Mouse (Mus musculus) fat pad, adult 2 months (tissue): ENCODE results near the gene Chmp5.
"Not testable (repeated sequence)": the region's sequence is repeated elsewhere in the genome, so short reads cannot be mapped to it uniquely, and the experiment has no call there.

Experiments
- DNase-seq: peaks from one replicate; pipeline ENCODE4 v3.0.0-alpha.2; 2011; ENCODE audit warnings: low read depth, low spot score; ENCODE audit errors: extremely low read depth

Gene Chmp5

DNA sequence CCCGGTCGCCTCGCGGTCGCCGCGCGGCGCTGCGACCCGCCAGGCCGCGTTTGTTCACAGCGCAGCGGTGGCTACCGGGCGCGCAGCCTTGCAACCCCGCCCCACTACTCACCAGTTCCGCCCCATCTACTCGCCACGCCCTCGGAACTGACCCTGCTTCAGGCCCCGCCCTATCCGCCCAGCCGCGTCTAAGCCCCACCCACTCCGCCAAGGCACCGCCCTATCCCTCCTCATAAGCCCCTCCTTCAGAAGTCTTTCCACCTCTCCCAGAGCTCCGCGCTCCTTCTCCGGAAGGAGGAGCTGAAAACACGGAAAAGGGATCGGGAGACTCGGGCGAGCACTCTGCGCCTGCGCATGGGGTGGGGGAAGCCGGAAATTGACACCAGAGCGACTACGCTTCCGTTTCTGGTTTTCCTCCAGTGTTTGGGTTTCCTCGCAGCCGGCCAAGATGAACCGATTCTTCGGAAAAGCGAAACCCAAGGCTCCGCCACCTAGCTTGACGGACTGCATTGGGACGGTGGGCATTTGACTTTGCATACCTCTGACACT is at the start of gene Chmp5, which contains the start of gene Bag1:
Gene Chmp5, plus strand, starts transcription at position 248 of the 549 bp plus-strand sequence.
Gene Bag1, minus strand, starts transcription at position 135 of the 549 bp plus-strand sequence.
- peak; percentile 84 for DNase-seq

DNA sequence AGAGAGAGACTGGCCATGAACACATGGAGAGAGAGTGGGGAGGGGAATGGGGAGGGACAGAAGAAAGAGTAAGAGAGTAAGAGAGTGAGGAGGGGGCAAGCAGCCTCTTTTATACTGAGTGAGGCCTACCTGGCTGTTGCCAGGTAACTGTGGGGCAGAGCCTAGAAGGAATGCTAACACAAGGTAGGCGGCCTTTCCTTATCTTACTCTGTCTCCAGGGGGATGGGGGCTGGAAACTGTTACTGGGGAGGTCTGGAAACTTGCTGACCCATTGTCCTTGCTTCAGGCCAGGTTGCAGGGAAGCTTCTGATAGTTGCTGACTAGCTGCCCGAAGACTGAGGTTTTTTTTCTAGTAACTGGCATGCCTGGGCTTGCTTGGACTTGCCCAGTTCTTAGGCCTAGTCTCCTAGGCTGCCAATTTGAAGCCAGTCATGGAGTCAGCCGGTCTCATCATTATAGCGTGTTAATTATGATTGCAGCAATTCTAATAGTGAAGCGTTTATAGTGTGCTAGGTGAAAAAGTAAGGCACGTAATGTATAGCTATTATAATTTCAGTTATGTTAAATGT is 49.6 kb upstream of the Chmp5 start:
- no peak for DNase-seq

DNA sequence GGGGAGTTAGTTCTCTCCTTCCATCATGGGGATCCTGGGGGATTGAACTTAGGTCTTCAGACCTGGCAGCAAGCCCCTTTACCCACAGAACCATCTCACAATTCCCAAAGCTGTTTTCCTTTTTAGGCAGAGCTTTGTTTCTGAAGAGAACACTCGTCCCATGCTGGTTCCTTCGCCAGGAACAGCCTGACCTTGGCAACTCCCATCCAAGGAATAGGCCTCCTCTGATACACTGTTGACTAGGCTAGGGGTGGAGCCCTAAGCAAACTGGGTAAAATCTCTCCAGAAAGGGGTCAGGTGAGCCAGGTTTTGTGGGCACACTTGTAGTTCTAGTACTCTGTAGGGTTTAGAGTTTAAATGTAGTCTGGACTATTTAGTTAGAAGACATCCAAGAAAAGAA is 48.9 kb upstream of the Chmp5 start:
- DNase-seq: no peak

DNA sequence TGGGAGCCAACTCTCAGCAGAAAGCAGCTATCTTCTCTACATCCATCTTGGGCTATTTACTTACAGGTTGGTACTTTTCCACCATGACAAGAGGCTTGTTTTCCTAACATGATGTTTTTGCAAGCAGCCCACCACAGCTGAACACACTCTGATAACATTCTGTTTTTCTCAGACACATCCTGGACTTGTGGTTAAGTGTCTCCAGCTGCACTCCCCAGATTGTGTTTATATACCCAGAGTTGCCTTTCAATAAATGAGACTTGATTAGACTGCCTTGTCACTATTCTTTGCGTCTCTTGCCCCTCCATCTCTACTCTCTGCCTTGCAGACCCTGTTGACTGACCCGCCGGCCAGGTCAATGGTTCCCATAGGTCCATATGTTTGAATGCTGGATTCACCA is 48.1 kb upstream of the Chmp5 start:
- DNase-seq: no peak

DNA sequence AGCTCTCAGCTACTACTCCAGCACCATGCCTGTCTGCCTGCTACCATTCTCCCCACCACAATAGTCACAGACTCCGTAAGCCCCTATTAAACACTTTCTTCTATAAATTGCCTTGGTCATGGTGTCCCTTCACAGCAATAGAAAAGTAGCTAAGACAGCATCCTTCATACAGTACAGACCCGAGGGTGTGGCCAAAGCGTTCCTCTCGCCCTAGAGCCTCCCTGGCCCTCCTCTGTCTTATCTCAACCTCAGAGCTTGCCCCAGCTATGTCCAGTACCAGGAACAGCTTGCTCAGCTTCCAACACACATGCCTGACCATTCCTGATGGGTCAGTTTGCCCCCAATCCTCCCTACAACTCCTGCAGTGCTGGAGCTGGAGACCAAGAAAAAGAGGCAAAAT is 47.6 kb upstream of the Chmp5 start:
- DNase-seq: no peak

DNA sequence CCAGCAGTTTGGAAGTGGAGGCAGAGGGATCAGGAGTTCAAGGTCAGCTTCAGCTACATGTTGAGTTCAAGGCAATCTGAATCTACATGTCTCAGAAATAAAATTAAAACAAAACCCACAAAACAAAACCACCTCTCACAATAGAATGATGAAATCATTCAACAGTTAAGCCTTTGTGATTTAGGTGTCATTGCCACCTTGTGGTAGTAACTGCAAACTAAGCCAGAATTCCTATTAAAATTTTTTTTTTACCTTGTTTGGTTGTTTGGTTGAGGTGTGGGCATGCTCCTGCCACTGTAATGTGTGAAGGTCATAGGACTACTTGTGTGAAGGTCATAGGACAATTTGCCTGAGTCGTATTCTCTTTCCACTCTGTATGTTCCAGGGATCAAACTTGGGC is 41.9 kb upstream of the Chmp5 start:
- DNase-seq: no peak

DNA sequence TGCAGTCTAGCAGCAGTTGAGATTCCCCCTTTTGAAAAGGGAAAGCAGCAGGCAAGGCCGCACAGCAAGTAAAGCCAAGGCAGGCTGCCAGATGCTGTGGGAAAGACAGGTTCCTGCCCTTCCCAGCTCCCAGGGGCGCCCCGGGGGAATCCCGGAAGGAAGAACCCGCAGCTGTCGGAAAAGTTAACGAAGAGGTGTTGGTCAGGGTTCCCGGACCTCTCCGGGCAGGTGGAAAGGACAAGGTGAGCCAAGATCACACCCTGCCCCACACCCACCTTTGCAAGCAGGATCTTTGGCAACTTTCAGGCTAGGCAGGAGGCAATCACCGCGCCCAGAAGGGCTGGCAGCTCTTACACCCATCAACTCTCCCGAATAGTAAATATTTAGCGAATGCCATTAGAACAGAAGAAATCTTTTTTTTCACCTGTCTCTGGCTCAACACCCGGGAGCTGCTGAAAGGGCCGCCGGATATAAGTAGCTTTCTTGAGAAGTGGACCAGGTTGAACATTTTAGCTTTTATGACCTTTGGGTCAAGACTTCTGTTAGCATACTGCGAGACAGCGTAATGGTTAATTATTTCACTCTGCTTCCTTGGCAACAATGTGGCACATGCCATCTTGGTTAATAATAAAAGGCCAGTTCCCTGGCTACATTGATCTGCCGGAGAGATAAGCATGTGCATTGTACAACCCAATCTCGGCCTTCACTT is 39.8 kb upstream of the Chmp5 start:
- DNase-seq: no peak

DNA sequence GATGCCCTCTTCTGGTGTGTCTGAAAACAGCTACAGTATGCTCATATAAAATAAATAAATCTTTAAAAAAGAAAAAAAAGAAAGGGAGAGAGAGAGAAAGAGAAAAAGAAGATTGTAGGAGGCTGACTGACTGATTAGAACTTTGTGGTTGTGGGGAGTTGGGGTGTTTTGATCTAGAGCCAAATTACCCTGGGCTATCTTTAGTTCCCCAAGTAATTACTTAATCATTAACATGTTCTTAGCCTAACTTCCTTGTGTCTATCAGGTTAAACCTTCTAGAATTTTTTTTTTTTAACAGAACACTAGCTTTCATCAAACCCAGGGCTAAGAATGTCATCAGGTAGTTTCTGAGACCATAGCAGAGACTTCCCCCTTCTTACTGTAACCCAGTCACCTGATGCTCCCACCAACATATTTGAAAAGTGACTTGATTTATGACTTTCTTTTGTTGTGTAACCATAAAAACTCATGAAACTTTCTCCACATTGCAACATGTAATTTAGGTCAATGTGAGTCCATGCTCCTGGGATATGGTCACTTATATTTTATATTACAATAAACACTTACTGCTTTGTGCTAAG is 33.8 kb upstream of the Chmp5 start:
- peak; percentile 43 for DNase-seq

DNA sequence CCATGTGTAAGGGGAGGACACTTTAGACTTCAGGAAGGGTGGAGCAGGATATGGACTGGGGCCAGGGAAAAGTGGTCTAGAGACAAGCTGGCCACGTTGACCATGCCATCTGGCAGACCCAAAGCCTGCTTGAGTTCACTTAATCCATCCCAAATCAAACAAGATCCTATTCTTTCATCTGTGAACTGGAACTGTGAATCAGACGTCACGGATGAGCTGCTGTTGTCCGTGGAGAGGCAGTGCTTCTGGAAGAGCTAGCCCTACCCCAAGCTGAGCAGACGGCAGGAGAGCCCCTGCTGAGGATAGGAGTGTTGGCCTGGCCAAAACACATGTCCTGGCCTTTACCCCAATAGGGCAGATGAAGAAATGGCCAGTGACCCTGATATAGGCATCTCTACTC is 32.3 kb upstream of the Chmp5 start:
- DNase-seq: no peak

DNA sequence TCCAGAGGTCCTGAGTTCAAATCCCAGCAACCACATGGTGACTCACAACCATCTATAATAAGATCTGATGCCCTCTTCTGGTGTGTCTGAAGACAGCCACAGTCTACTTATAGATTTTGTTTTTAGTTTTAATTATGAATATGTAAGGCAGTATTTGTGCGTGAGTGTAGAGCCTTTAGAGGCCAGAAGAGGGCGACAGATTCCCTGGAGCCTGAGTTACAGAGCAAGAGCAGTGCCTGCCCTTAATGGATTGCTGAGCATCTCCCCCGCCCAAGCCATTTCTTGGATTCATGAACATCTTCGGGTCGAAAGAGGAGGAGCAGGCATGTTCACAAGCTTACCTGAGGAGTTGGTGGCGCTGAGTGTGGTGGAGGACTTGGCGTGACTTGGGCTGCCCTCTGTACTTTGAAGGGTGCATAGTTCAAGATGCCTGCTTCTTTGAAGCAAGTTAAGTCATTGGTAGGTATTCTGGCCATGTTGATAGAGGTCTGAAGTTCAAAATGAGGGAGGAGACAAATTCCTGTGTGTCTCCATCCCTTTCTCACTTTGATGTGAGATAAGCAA is 31.5 kb upstream of the Chmp5 start:
- no peak for DNase-seq

DNA sequence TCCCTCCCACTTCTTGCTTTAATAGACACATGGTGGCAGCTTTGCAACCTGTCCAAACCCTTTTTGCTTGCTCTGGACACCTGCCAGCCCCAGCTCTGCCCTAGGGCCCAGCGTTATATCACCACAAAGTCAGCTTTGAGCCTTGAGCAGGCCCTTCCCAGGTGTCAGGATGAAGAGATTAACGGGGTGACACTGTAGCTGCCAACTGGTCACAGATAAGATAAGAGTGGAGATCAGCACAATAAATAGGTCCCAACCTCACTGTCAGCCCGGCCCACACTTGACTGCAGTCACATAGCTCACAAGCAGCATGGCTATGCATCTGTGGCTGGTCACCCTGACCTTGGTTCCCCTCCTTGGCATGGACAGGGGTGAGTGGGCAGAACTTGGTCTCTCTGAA is 28.4 kb upstream of the Chmp5 start, which contains the start of gene Spink4:
Gene Spink4, plus strand, starts transcription at position 268 of the 400 bp plus-strand sequence.
- no peak for DNase-seq

DNA sequence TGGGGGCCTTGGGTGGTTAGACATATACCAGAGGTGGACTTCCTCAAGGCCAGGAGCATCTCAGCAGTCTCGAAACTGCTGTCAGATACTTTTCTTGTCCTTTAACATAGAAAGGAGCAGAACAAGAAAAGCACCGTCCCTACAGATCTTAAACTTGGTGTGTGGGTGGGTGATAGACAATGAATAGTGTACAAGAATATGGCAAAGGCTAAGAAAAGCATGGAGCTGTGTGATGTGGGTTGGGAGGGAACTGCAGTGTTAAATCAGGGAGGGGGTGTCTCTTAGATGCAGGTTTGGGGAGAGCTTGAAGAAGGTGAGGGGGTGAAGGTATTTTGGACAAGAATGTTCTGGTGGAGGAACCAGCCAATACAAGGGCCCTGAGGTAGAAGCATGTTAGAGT is 27.6 kb upstream of the Chmp5 start:
- no peak for DNase-seq

DNA sequence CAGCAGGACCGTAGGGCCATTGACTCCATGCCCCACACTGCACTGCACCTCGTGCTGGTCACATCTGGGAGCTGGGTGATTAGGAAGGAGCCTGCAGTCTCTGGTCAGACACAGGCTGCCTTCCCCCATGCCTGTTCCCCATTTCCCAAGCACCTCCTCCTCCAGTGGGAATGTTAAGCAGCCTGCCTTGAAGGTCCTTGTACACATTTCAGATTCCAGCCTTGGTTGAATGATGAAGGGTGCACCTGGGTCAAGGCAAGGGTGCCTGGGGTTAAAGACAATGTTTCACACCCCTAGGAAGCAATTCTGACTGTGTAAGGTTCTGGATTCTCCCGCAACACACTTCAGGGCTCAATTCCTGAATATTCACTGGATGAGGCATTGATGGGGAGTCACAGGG is 26.9 kb upstream of the Chmp5 start:
- DNase-seq: no peak

DNA sequence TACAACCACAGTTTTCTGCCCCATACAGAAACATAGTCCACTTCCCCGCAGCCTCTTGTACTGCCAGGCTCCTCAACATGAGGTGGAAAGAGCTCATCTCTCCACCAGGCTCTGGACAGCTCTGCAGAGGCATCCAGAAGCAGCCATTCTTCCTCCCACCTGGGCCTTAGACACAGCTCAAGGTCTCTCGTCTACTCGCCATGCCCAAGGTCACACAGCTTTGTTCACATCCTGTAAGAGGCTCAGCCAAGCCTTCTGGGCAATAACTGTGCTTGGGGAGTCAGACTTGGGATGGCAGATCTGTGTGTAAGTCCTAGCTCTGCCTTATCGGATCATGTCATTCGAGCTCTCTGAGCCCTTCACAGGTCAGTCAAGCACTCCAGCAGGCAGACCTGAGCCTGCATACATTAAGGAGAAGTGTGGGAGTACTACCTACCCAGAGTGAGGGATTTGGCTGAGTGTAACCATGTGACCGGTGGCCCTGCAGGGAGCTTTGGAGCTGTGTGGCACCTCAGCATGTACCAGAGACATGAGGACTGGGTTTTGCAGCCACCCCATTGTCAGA is 25.0 kb upstream of the Chmp5 start:
- DNase-seq: no peak

DNA sequence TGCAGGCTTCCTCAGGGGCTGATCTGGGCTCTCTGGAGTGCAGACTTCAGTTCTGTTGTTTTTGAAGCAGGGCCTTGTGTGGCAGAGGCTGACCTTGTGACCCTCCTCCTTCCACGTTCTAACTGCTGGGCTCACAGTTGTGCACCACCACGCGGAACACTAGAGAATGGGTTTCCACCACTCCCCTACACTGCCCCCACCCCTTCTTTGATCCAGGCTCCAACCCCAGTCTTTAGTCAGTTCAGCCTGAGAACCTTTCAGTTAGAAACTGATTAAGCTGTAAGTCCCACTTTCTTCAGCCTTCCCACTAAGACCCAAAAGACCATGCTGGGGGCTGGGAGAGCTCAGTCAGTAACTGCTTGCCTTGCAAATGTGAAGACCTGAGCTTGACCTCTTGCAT is 22.6 kb upstream of the Chmp5 start:
- DNase-seq: no peak

DNA sequence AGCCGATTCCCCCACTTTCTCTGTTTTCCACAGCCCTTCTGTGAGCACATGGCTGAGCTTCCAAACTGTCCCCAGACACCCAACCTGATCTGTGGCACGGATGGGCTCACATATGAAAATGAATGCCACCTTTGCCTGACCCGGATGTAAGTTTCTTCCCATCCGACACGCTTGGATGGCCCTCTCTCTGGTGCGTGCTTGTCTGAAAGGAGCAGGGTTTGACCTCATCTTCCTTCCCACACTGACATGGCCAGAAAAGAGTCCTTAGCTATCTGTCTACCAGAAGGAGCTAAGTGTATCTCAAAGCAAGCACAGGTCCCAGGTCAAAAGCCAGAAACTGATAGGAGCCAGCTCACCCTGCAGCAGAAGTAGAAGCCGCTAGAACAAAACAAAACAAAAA is 19.2 kb upstream of the Chmp5 start:
- DNase-seq: no peak

DNA sequence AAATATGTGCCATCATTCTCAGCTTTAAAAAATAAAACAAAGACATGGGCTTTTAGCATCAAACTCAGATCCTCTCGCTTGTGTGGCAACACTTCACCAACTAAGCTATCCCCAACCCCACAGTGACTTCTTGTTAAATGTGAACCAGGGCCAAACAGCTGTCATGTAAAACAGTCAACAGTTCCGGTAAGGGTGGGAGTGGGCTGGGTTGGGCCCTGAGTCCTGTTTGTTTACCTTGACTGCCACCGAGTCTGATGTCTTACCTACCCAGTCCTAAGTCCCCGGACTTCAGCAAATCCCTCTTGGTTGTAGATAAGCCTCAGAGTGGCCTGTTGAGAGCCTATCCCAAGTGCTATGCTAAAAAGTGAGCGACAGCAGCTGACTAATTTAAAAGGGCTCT is 14.5 kb upstream of the Chmp5 start:
- DNase-seq: no peak

DNA sequence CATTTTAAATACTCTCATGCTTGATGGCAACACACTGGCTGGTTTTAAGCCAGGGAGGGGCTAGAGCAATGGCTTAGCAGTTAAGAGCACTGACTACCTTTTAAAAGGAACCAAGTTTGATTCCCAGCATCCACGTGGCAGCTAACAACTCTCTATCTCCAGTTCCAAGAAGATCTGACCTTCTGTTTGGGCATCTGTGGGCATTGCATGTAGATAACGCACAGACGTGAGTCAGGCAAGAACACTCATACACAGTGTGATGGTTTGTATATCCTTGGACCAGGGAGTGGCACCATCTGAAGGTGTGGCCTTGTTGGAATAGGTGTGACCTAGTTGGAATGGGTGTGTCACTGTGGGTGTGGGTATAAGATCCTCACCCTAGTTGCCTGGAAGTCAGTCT is 13.8 kb upstream of the Chmp5 start:
- DNase-seq: not testable (repeated sequence)

DNA sequence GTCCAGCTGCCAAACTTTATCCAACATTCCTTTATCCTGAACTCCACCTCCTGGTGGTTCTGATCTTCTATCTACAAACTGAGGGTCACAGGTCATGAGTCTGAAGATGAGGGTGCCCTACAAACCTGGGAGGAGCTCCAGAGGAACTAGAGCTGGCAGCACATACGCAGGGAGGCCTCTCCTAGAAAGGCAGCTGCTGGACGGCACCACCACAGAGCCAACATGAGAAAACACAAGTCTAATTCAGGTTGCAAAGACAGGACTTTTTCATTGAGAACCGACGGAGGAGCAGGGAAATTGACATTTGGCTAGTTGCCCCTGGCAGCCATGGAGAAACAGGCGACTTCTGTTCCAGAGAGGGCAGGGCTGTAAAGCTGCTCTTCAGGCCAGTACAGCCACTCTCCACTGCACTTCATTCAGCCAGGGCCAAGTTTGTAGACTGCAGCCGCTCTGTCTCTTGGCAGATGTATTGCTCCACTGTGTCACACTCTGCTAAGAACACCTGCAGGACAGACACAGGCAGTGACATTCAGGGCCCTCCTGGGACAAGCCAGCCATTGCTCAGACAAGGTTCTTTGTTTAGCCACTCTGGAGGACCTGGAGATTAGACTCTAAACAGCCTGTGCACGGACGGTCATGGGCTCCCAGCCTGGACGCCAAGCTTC is 11.9 kb upstream of the Chmp5 start:
- peak; percentile 63 for DNase-seq

DNA sequence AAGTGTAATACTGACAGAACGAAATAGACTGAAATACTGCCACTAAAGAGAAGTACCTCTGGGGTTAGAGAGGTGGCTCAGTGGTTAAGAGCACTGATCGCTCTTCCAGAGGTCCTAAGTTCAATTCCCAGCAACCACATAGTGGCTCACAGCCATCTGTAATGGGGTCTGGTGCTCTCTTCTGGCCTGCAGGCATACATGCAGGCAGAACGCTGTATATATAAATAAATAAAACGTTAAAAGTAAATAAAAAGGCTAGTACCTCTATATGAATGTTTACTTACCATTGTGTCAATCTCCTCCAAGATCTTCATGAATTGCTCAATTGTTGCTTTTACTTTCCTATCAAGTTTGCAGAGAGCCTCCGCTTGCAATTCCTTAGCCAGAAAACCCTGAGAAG is 9.4 kb upstream of the Chmp5 start:
- DNase-seq: no peak

DNA sequence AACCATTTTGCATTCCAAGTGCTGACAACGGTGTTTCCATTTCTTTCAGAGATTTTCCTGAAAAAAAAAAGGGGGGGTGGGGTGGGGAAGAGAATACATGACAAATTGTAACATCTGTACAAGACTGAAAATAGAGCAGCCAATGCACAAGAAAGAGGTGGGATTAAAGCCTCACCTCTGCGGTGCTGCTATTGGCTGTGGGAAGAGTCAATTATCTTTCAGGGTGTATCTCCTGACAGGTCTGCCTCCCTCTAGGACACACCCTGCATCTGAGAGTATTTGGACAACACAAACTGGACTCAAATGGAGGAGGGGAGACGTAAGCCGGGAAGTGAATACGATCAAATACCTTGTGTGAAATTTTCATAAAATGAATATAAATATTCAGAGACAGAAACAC is 4.6 kb upstream of the Chmp5 start:
- DNase-seq: no peak
